Mouse (Mus musculus) lung, embryonic 16.5 days (tissue): ENCODE data around the gene Osbpl9. TPM values are rescaled to one million over a fixed set of nuclear protein-coding genes. Genes with fewer than 3 reads are reported as not detected.
A peak's percentile ranks its signal among the peaks of the same experiment; 100 is the strongest.

Experiments used
- ATAC-seq: fragments of 200-750 bp; cut with Nextera tagmentation; 2 replicates; pipeline ENCODE4 v1.8.0; 2017; ENCODE audit warnings: low read depth, mild to moderate bottlenecking, moderate library complexity
- H3K27ac ChIP-seq: fragments of 300-500 bp; sonication (generic); 2 replicates; pipeline ENCODE4 v1.5.1; 2014; ENCODE audit warnings: mild to moderate bottlenecking, control low read depth, low read length
- H3K27me3 ChIP-seq: fragments of 300-500 bp; sonication (generic); 2 replicates; pipeline ENCODE4 v1.6.1; 2014; ENCODE audit warnings: low read depth, low read length, mixed read lengths; ENCODE audit not compliant: control insufficient read depth, insufficient read depth
- H3K36me3 ChIP-seq: fragments of 300-500 bp; sonication (generic); 2 replicates; pipeline ENCODE4 v1.6.1; 2014; ENCODE audit warnings: low read length; ENCODE audit not compliant: control insufficient read depth, insufficient read depth
- H3K4me1 ChIP-seq: fragments of 300-500 bp; sonication (generic); replicated peaks from 2 replicates; pipeline ENCODE4 v1.6.1; 2014; ENCODE audit warnings: low read length, mixed read lengths; ENCODE audit not compliant: control insufficient read depth, insufficient read depth
- H3K4me2 ChIP-seq: fragments of 300-500 bp; sonication (generic); 2 replicates; pipeline ENCODE4 v1.6.1; 2014; ENCODE audit warnings: low read depth, low read length, control low read depth
- H3K4me3 ChIP-seq: fragments of 300-500 bp; sonication (generic); 2 replicates; pipeline ENCODE4 v1.5.1; 2014; ENCODE audit warnings: mild to moderate bottlenecking, low read length, control low read depth
- H3K9ac ChIP-seq: fragments of 300-500 bp; sonication (generic); 2 replicates; pipeline ENCODE4 v1.6.1; 2014; ENCODE audit warnings: low read length, control low read depth
- H3K9me3 ChIP-seq: fragments of 300-500 bp; sonication (generic); 2 replicates; pipeline ENCODE4 v1.6.1; 2016; ENCODE audit warnings: low read length; ENCODE audit not compliant: control insufficient read depth
- WGBS: fragments of 180-500 bp; shearing (Covaris S2); extraction: QIAGEN DNeasy Blood & Tissue Kit; methylation state at CpG from one replicate; pipeline ENCODE4 v1.1.7; 2014; 5-methylcytosine and 5-hydroxymethylcytosine counted together
- polyA plus RNA-seq: library from polyadenylated mRNA; unstranded; fragments of >200 nt; fragmentation: Nextera tagmentation; extraction: Ambion mirVana; gene quantifications from 2 replicates; pipeline ENCODE4 v1.2.1, GENCODE M21; 2015

Gene Osbpl9
- polyA plus RNA-seq, 1 experiment from 2014 or later, result 76.0 TPM

- H3K9me3 ChIP-seq, result no peaks in the 10 kb centered on the region
- no peak overlapping the region for H3K4me2 ChIP-seq
- H3K4me3 ChIP-seq, result no peak overlapping the region
- 0 out of 2 replicates have a peak, but pooled peaks cover 2% of the 10 kb centered on the region for H3K4me1 ChIP-seq
- H3K27me3 ChIP-seq, result no peaks in the 10 kb centered on the region
- H3K36me3 ChIP-seq, result no peaks in the 10 kb centered on the region
- H3K27ac ChIP-seq, result no peak overlapping the region
- no peak for ATAC-seq
- WGBS, result 51% methylated on average over 10 of the region's 10 CpGs
- no peak overlapping the region for H3K9ac ChIP-seq
Measured at GRCm38 (mm10) chr4:109191598-109191997, 10.5 kb downstream of the Osbpl9 start.

- Histone ChIP-seq H3K4me2 (no peak overlapping the region), H3K27me3 (no peaks in the 10 kb centered on the region), H3K4me3 (no peak overlapping the region), H3K4me1 (no peaks in the 10 kb centered on the region), H3K9me3 (no peaks in the 10 kb centered on the region), H3K27ac (no peak overlapping the region), H3K36me3 (no peaks in the 10 kb centered on the region), H3K9ac (no peak overlapping the region)
- no peak for ATAC-seq
- whole genome bisulfite sequencing, result 73% methylated on average over 8 of the region's 8 CpGs
Measured at GRCm38 (mm10) chr4:109185616-109186405, 16.3 kb downstream of the Osbpl9 start.

- Histone ChIP-seq H3K4me3 (no peak overlapping the region), H3K27ac (no peak overlapping the region), H3K4me2 (no peak overlapping the region), H3K4me1 (0 out of 2 replicates have a peak, but pooled peaks cover 4% of the 10 kb centered on the region), H3K9ac (no peak overlapping the region), H3K27me3 (no peaks in the 10 kb centered on the region), H3K9me3 (no peaks in the 10 kb centered on the region), H3K36me3 (no peaks in the 10 kb centered on the region)
- ATAC-seq, result no peak
Measured at GRCm38 (mm10) chr4:109175677-109176076, 26.4 kb downstream of the Osbpl9 start.

GRCm38 (mm10) chr4:109173775-109174440 lies 28.2 kb downstream of the Osbpl9 start:
- H3K9ac ChIP-seq, result no peak overlapping the region
- no peaks in the 10 kb centered on the region for H3K9me3 ChIP-seq
- no peak overlapping the region for H3K4me3 ChIP-seq
- no peak overlapping the region for H3K27ac ChIP-seq
- WGBS, result 45% methylated on average over 7 of the region's 7 CpGs
- 0 out of 2 replicates have a peak, but pooled peaks cover 4% of the 10 kb centered on the region for H3K4me1 ChIP-seq
- H3K4me2 ChIP-seq, result no peak overlapping the region
- H3K36me3 ChIP-seq, result no peaks in the 10 kb centered on the region
- H3K27me3 ChIP-seq, result no peaks in the 10 kb centered on the region
- no peak for ATAC-seq

- Histone ChIP-seq H3K27me3 (no peaks in the 10 kb centered on the region), H3K4me3 (no peak overlapping the region), H3K9ac (no peak overlapping the region), H3K9me3 (no peaks in the 10 kb centered on the region), H3K4me1 (0 out of 2 replicates have a peak, but pooled peaks cover 4% of the 10 kb centered on the region), H3K27ac (no peak overlapping the region), H3K36me3 (no peaks in the 10 kb centered on the region), H3K4me2 (no peak overlapping the region)
- WGBS, result 72% methylated on average over 4 of the region's 4 CpGs
- no peak for ATAC-seq
Measured at GRCm38 (mm10) chr4:109173369-109173768, 28.7 kb downstream of the Osbpl9 start.

- Histone ChIP-seq H3K4me1 (no peaks in the 10 kb centered on the region), H3K4me2 (no peak overlapping the region), H3K9ac (no peak overlapping the region), H3K36me3 (no peaks in the 10 kb centered on the region), H3K27ac (no peak overlapping the region), H3K27me3 (no peaks in the 10 kb centered on the region), H3K4me3 (no peak overlapping the region), H3K9me3 (no peaks in the 10 kb centered on the region)
- WGBS, result 26% methylated on average over 12 of the region's 12 CpGs
- ATAC-seq, result peak; percentile 36; the same call in 1 of the 2 replicates
Measured at GRCm38 (mm10) chr4:109165521-109166173, 36.4 kb downstream of the Osbpl9 start.

- H3K9me3 ChIP-seq, result no peaks in the 10 kb centered on the region
- peak; percentile 75 for ATAC-seq
- no peaks in the 10 kb centered on the region for H3K27me3 ChIP-seq
- peak overlapping the region; percentile 39; the same call in 1 of the 2 replicates for H3K9ac ChIP-seq
- H3K36me3 ChIP-seq, result no peaks in the 10 kb centered on the region
- peak overlapping the region; percentile 45 for H3K4me2 ChIP-seq
- 26% methylated on average over 24 of the region's 24 CpGs for WGBS
- H3K4me1 ChIP-seq, result peaks cover 11% of the 10 kb centered on the region
- H3K4me3 ChIP-seq, result peak overlapping the region; percentile 17; the same call in 1 of the 2 replicates
- H3K27ac ChIP-seq, result no peak overlapping the region
Measured at GRCm38 (mm10) chr4:109156481-109157261, 45.4 kb downstream of the Osbpl9 start.

- Histone ChIP-seq H3K4me2 (no peak overlapping the region), H3K27me3 (no peaks in the 10 kb centered on the region), H3K4me1 (peaks cover 11% of the 10 kb centered on the region), H3K36me3 (no peaks in the 10 kb centered on the region), H3K9me3 (no peaks in the 10 kb centered on the region), H3K4me3 (no peak overlapping the region), H3K9ac (no peak overlapping the region), H3K27ac (no peak overlapping the region)
- 64% methylated on average over 6 of the region's 6 CpGs for WGBS
- ATAC-seq, result no peak
Measured at GRCm38 (mm10) chr4:109156073-109156472, 46.0 kb downstream of the Osbpl9 start.
